Mouse (Mus musculus) MEL (cell line): ENCODE data around the gene Apba2.

Source experiments
- CTCF ChIP-seq, 3 experiments: IDR thresholded peaks in 2 of 3; conservative IDR thresholded peaks in 1 of 3; 2 replicates each; pipeline ENCODE4 v1.5.1; 2011 to 2012; ENCODE audit warnings: low read length in 3 of 3, low read depth in 2 of 3, mild to moderate bottlenecking in 2 of 3, improper control_type of control experiment in 1 of 3, inconsistent platforms in 1 of 3, mixed read lengths in 1 of 3, moderate library complexity in 1 of 3; ENCODE audit not compliant: control insufficient read depth in 1 of 3, insufficient read depth in 1 of 3, poor library complexity in 1 of 3, severe bottlenecking in 1 of 3
- E2F4 ChIP-seq: IDR thresholded peaks from 2 replicates; pipeline ENCODE4 v1.6.1; 2011; ENCODE audit warnings: low read depth, low read length, improper control_type of control experiment, borderline replicate concordance
- EP300 ChIP-seq, 2 experiments: IDR thresholded peaks; 2 replicates each; pipeline ENCODE4 v1.6.1; 2011; ENCODE audit warnings: improper control_type of control experiment in 2 of 2, low read length in 2 of 2, low read depth in 1 of 2, mild to moderate bottlenecking in 1 of 2
- HCFC1 ChIP-seq: IDR thresholded peaks from 2 replicates; pipeline ENCODE4 v1.6.1; 2012; ENCODE audit warnings: low read depth, mild to moderate bottlenecking, inconsistent platforms, low read length, improper control_type of control experiment, moderate library complexity
- POLR2A ChIP-seq, 2 experiments: IDR thresholded peaks; 2 replicates each; pipeline ENCODE4 v1.6.1; 2011 to 2012; ENCODE audit warnings: low read length in 2 of 2, mild to moderate bottlenecking in 2 of 2, control low read depth in 1 of 2, improper control_type of control experiment in 1 of 2, low read depth in 1 of 2, moderate library complexity in 1 of 2; ENCODE audit not compliant: control insufficient read depth in 1 of 2, insufficient read depth in 1 of 2, poor library complexity in 1 of 2
- POLR2AphosphoS5 ChIP-seq: IDR thresholded peaks from 2 replicates; pipeline ENCODE4 v1.6.1; 2012; ENCODE audit warnings: low read depth, borderline replicate concordance, mild to moderate bottlenecking, inconsistent platforms, low read length, moderate library complexity, mixed read lengths

DNA sequence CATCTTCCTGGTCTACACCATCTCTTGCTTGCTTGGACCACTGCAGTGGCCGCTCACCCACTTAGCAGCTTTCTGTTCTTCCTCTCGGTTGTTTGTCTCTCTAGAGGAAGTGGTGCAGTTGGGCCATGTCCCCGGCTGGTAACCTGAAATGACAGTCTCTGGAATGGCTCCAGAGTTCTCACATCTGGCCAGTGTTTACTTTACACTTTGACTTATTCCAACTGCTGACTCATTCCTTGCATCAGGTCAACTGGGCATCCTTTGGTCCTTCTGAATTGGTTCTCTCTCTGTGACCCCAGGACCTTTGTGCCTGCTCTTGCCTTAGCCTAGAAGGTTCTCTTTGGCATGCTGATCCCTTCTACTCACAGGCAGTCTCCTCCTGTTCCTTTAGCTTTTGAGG, 227.3 kb downstream of the Apba2 start:
- TF ChIP-seq CTCF (IDR thresholded peaks at IDR 0.05 in 2 of 3, conservative IDR thresholded peaks at IDR 0.05 in 1 of 3; ENCODE audit: control insufficient read depth in 1 of 3, insufficient read depth in 1 of 3, low read depth in 2 of 3, low read length in 3 of 3, poor library complexity in 1 of 3, severe bottlenecking in 1 of 3) (no peak), POLR2AphosphoS5 (no peak), HCFC1 (no peak), EP300 (IDR thresholded peaks at IDR 0.05; ENCODE audit: low read depth in 1 of 2, low read length in 2 of 2) (no peak), POLR2A (IDR thresholded peaks at IDR 0.05; ENCODE audit: control insufficient read depth in 1 of 2, insufficient read depth in 1 of 2, low read depth in 1 of 2, low read length in 2 of 2, poor library complexity in 1 of 2) (no peak), E2F4 (no peak)
